Mouse (Mus musculus): ENCODE measurements around the gene Gcn1l1.

Gcn1l1 gene

DNA sequence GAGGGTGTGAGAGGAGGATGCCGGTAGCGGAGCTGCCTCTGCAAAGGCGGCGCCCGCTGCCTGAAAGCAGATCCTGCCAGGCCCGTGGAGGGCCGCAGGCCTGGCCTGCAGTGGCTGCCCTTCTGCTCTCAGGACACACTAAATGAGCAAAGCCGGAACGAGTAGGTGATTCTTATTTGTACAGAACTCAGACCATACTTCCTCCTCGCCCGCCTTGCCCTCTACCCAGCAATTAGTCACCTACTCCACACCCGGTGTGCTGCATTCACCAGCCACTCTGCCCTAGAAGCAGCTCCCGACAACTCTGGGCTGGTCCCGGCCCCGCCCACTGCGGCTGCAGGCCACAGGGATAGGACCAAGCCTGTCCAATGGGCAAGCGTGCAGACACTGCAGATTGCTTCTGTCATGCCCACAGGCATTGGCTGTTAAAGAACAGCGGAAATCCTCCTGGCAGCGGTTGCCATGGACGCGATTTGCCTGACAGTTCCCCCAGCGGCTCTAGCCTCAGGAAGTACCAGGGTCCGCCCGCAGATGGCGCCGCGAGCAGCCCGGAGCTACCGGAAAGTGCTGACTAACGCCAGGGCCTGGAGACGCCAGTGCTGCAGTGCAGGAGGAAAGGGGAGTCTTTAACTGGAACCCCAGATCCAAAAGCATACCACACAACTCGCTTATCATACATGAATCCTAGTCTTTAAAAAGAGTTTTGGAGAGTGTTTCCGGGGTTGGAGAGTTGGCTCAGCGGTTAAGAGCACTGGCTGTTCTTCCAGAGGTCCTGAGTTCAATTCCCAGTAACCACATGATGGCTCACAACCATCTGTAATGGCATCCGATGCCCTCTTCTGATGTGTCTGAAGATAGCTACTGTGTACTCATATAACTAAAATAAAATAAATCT, 87.9 kb downstream of the Gcn1l1 start:
- DNase-seq (ENCODE audit: extremely low read depth, low read depth, low spot score): peak; percentile 85

DNA sequence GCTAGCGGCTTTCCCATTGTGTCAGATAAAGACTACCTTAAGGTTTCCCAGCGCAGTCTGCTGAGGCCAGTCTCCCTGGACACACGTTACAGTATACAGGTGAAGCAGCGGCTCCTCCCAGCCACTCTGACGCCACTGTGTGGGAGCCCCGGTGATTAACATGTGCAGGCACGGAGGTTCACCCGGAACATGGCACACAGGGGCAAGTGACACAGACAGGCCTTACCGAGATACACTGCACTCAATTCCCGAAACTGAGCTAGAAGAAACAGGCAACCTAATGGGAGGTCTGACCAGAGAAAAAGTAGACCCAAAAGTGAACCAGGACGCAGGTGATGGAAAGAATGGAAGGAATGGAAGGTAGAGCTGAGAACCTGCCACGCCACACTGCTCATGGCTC, 88.7 kb downstream of the Gcn1l1 start:
- DNase-seq (ENCODE audit: extremely low read depth, low read depth, low spot score): no peak

DNA sequence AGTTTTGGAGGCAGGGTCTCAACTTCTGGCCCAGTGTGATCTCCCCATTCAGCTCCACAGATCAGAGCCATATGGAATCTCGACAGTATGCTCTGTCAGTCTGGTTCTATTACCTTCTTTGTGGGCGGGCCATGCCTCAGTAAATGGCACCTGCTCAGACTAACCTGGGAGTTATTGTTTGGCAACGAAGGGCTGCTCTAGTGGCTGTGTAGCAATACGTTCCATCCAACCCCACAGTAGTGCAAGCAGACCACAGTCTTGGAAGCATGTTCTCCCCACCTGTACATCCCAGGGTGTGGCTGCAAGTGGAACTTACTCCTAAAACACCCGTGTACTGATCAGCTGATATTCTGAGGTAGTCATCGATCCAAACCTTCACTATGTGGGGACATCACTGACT, 91.6 kb downstream of the Gcn1l1 start:
- peak; percentile 75 for DNase-seq (ENCODE audit: extremely low read depth, low read depth, low spot score)

DNA sequence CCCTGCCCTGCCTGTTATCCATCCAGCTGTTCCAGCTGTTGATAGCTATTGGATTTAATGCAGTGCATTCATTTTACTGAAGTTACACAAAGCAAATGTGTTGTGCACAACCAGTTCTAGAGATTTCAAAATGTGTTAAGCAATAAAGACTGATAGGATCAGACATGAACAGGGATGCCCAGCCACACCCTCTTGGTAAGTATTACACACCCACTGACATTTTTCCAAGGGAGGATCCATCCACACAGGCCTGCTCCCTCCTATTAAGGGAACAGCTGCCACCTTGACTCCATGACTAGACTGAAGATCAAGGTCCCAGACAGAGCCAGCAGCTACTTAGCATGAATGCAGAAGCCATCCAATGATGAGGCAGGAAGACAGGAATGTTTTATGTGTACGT, 92.2 kb downstream of the Gcn1l1 start:
- peak; percentile 80 for DNase-seq (ENCODE audit: extremely low read depth, low read depth, low spot score)

DNA sequence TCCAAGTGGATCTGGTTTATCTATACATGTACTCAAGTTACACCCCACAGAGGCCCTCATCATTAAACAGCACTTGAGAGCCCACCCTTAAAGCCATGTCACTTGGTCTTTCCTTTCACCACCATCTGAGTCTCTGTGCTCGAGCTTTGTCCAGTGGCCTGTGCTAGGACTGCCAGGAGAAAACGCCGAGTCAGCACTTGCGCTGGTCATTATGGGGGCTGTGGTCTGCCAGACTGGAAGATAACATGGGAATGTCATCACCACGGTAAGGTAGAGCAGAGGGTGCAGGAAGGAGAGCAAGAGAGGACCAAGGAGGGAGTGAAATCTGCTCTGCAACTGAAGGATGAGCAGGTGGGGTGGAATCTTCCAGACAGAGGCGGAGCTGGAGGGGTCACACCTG, 93.3 kb downstream of the Gcn1l1 start:
- no peak for DNase-seq (ENCODE audit: extremely low read depth, low read depth, low spot score)

DNA sequence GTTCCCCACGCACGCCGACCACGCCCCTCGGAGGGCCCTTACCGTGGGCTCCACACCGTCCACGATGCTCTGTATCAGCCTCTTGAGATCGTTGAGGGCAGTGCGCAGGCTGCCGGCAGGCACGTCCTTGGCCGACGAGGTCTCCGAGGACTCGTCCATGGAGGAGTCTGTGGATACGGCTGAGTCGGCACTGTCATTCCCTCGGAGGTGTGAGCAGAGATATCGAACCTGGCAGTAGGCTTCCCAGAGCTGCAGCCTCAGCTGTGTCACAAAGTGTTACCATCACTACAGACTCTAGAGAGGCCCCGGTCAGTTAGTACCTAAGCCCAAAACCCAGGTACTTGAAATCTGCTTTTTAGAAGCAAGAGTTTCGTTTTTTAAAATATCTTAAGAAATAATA, 97.6 kb downstream of the Gcn1l1 start:
- no peak for DNase-seq (ENCODE audit: extremely low read depth, low read depth, low spot score)

DNA sequence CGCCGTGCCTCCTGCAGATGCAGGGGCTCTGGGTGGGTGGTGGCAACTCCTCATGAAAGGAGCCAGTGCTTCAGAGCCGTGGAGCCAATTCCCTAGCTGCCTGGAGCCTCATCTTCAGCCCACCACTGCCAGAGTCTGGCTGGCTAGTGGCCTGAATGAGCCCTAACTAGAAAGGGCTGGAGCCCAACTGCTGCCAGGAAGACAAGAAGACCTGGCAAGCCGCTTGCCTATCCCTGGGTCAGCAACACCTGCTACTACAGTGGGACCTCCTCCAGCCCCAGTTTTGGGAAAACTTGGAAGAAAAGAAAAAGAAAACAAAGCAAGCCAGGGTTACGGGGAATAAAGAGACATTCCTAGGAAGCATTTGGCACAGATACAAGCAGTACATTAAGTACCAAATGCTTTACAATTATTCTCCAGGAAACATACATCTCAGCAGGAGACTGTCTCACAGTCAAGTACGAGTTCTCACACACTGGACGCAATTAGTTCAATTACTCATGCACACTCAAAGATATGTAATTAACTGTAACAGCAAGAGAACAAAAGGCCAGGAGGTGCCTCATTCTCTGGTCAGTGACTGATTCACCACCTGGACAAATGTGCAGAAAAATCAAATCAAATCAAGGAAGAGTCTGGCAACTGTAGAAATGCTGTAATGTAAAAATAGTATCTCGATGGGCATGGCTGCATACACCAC, 101.5 kb downstream of the Gcn1l1 start:
- DNase-seq (ENCODE audit: extremely low read depth, low read depth, low spot score): no peak

DNA sequence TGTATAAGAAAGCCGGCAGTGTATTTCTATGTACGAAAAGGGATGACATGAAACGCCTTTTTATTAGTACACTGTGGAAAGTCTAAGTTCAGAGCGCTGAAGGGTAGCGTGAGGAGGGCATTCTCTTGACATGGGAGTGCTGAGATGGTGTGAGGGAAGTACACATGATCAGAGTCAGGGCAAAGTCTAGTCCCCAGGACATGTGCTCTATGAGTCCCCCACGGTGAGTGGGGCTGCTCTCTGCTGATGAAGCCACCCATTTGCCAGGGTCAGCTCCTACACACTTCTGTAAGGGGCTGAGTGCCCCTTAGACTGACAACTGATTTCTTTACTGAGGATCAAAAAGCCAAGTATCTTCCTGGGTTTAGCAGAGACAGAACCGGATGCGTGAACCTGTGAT, 102.2 kb downstream of the Gcn1l1 start:
- no peak for DNase-seq (ENCODE audit: extremely low read depth, low read depth, low spot score)

DNA sequence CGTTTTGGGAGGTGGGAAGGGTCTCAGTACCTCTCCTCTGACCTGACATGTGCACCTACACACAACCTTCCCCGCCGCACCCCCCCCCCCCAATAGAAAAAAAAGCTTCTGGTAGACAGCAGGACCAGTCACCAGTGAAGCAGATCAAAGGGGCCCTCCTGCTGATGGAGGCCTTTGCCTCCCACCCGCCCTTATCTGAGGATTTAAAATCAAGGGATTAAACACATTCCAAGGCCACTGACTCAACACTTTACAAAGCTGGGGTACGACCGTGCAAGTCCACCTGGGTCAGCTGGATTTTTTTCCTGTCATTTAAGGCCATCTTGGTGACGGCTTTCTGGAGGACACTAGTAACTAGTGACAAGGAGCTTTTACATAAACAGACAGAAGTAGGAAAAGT, 102.8 kb downstream of the Gcn1l1 start:
- DNase-seq (ENCODE audit: extremely low read depth, low read depth, low spot score): no peak

DNA sequence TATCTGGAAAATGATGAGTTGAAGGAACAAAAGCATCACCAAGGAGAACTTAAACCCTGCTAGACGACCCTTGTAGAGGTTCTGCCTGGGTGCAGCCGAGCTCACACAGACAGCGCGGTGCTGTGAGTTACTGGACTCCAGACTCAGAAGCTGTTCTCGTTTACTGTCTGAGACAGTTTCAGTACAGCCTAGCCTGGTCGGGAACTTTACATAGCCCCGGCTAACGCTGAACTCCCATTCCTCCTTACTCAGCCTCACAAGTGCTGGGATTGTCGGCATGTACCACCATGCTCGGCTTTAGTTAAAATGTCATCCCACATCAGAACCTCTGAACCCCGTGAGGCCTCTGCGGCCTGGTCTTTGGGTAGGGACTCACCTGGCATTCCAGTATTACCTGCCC, 103.9 kb downstream of the Gcn1l1 start:
- no peak for DNase-seq (ENCODE audit: extremely low read depth, low read depth, low spot score)

DNA sequence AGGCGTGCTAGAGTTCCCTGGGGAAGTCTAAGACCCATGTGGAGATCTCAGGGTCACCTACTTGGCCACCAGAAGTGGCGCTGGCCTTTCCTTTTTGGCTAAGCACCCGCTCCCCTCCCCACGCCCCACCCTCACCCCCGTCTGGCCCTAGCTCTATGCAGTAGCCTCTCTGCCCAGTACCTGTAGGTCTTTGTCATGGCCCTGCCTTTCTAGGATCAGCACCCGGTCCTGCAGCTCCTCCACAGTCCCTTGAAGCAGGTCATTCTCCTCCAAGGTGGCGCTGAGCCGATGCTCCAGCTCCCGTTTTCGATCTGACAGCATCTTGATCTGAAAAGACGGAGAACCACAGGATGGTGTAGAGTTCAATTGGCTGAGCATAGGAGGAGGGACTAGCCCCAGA, 104.9 kb downstream of the Gcn1l1 start:
- no peak for DNase-seq (ENCODE audit: extremely low read depth, low read depth, low spot score)

DNA sequence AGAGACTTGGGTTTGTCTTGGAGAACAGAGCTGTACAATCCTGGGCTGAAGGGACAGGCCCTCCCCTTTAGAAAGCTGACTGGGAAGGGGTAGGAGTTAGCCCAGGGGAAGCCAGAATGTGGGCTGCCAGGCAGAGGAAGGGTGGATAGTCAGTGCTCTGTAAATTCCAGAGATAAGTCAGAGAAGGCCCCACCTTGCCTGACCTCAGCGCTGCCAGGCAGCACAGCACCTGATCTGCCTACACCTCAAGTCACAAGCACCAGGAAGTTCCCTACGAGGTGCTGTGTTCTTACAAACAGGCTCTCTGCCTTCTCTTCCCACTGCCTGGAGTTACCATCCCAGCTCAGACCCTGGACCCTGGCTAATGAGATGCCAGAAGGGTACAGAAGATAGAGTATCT, 105.4 kb downstream of the Gcn1l1 start:
- no peak for DNase-seq (ENCODE audit: extremely low read depth, low read depth, low spot score)

DNA sequence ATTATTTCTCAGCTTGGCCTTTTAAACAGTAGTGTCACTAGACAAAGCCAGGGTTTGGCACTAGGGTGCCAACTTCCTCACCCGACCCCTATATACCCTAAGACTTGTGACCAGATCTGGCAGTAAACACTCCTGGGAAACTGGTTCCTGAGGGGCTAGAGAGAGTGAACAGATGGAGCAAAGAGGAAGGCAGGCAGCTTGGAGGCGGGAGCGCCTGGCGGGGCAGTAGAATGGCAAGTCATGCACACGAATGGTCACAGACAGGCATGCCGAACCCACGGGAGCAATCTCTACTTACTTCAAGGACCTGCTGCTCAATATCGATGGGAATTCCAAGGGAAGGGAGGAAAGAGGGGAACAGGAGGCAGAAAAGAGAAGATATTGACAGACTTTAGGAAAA, 106.8 kb downstream of the Gcn1l1 start:
- DNase-seq (ENCODE audit: extremely low read depth, low read depth, low spot score): no peak

All from fat pad, adult 2 months (tissue).